Mouse (Mus musculus) MEL (cell line): ENCODE measurements around the gene Gm13283.
A peak's percentile ranks its signal among the peaks of the same experiment; 100 is the strongest.

Experiments used
- CTCF ChIP-seq, 3 experiments: IDR thresholded peaks in 2 of 3; conservative IDR thresholded peaks in 1 of 3; 2 replicates each; pipeline ENCODE4 v1.5.1; 2011 to 2012; ENCODE audit warnings: low read length in 3 of 3, low read depth in 2 of 3, mild to moderate bottlenecking in 2 of 3, improper control_type of control experiment in 1 of 3, inconsistent platforms in 1 of 3, mixed read lengths in 1 of 3, moderate library complexity in 1 of 3; ENCODE audit not compliant: control insufficient read depth in 1 of 3, insufficient read depth in 1 of 3, poor library complexity in 1 of 3, severe bottlenecking in 1 of 3
- E2F4 ChIP-seq: IDR thresholded peaks from 2 replicates; pipeline ENCODE4 v1.6.1; 2011; ENCODE audit warnings: low read depth, low read length, improper control_type of control experiment, borderline replicate concordance
- POLR2A ChIP-seq, 2 experiments: IDR thresholded peaks; 2 replicates each; pipeline ENCODE4 v1.6.1; 2011 to 2012; ENCODE audit warnings: low read length in 2 of 2, mild to moderate bottlenecking in 2 of 2, control low read depth in 1 of 2, improper control_type of control experiment in 1 of 2, low read depth in 1 of 2, moderate library complexity in 1 of 2; ENCODE audit not compliant: control insufficient read depth in 1 of 2, insufficient read depth in 1 of 2, poor library complexity in 1 of 2
- POLR2AphosphoS5 ChIP-seq: IDR thresholded peaks from 2 replicates; pipeline ENCODE4 v1.6.1; 2012; ENCODE audit warnings: low read depth, borderline replicate concordance, mild to moderate bottlenecking, inconsistent platforms, low read length, moderate library complexity, mixed read lengths
- SMC3 ChIP-seq: IDR thresholded peaks from 2 replicates; pipeline ENCODE4 v1.6.1; 2011; ENCODE audit warnings: low read depth, low read length, improper control_type of control experiment
- TCF12 ChIP-seq: IDR thresholded peaks from 2 replicates; pipeline ENCODE4 v1.6.1; 2014; ENCODE audit warnings: low read depth, mild to moderate bottlenecking, inconsistent platforms, low read length, improper control_type of control experiment, moderate library complexity
- ZC3H11A ChIP-seq: IDR thresholded peaks from 2 replicates; pipeline ENCODE4 v1.6.1; 2012; ENCODE audit warnings: low read depth, mild to moderate bottlenecking, inconsistent platforms, low read length, improper control_type of control experiment

DNA sequence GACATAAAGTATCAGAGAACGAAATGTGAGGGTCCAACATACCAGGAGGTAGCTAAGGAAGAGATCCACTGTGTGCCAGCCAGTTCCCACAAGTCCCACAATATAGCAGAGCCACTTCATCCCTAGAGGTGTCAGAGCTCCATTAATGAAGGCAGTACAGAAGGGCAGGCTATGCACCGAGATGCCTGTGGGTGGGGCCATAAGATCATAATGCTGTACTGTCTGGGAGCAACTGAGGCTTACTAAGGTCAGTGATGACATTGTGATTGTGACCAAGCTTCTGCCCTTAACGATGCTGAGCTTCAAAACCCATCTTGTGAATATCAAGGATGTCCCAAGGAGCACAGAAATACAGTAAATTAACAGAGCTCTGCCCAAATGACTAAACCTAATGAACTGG, 15.7 kb upstream of the Gm13283 start:
- TF ChIP-seq POLR2A (IDR thresholded peaks at IDR 0.05; ENCODE audit: control insufficient read depth in 1 of 2, insufficient read depth in 1 of 2, low read depth in 1 of 2, low read length in 2 of 2, poor library complexity in 1 of 2) = no peak
- no peak for TF ChIP-seq ZC3H11A
- no peak for TF ChIP-seq E2F4
- peak in 1 of 3 experiments; percentile 36; a peak in 3 of 6 replicates for TF ChIP-seq CTCF (IDR thresholded peaks at IDR 0.05 in 2 of 3, conservative IDR thresholded peaks at IDR 0.05 in 1 of 3; ENCODE audit: control insufficient read depth in 1 of 3, insufficient read depth in 1 of 3, low read depth in 2 of 3, low read length in 3 of 3, poor library complexity in 1 of 3, severe bottlenecking in 1 of 3)
- no peak for TF ChIP-seq TCF12
- no peak for TF ChIP-seq POLR2AphosphoS5
- no peak for TF ChIP-seq SMC3
